Mouse (Mus musculus): ENCODE measurements around the gene Spock2.
"Not testable (repeated sequence)": the region's sequence is repeated elsewhere in the genome, so short reads cannot be mapped to it uniquely, and the experiment has no call there.

The Spock2 gene

GRCm38 (mm10) chr10:60174506-60174905, 68.5 kb downstream of the Spock2 start:
- no peak for DNase-seq (ENCODE audit: low read depth, low spot score)
- H3K36me3 ChIP-seq (ENCODE audit: control insufficient read depth, insufficient read depth, low read length, poor library complexity, severe bottlenecking) = no peaks in the 10 kb centered on the region
- no peaks in the 10 kb centered on the region for H3K27me3 ChIP-seq (ENCODE audit: control insufficient read depth, insufficient read depth, low read length, poor library complexity, severe bottlenecking)

- not testable (repeated sequence) for H3K27me3 ChIP-seq (ENCODE audit: control insufficient read depth, insufficient read depth, low read length, poor library complexity, severe bottlenecking); H3K36me3 ChIP-seq (ENCODE audit: control insufficient read depth, insufficient read depth, low read length, poor library complexity, severe bottlenecking); DNase-seq (ENCODE audit: low read depth, low spot score)
Measured at GRCm38 (mm10) chr10:60175306-60175705, 69.3 kb downstream of the Spock2 start.

Measured in splenic B cell, adult 2 months (primary cell).